Mouse (Mus musculus): ENCODE measurements at regions not wholly inside any gene's neighbourhood (a gene's known extent, or its start where the extent isn't known, plus 50 kb on each side); places are given as distances from the start of the nearest gene placed in this dataset.

DNA sequence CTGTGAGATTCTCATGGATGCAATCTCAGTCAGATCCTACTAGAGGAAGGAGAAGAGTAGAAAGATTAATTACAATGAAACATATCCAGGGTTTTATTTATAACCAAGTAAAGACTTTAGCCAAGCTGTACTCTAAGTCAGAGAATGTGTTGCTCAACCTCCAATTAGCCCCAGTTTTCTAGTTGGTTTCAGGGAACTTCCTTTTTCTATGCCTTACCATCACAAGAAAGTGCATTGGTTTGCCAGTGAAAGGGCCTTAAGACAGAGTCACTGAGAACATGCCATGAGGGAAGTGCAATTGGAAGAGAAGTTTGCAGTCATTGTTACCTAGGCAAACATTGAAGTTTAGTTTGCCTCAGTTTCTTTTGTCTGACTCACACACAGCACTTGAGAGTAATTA lies 229.8 kb upstream of the B430305J03Rik start:
- TF ChIP-seq POLR2A (IDR thresholded peaks at IDR 0.05; ENCODE audit: extremely low read depth, insufficient read depth, low read length) (no peak), CTCF (IDR thresholded peaks at IDR 0.05; ENCODE audit: extremely low read depth, insufficient read depth, low read length) (no peak)

Data from cortical plate, adult 2 months (tissue).